ENCODE assay signal across 24 mouse cellular contexts in the genomic region with DNA sequence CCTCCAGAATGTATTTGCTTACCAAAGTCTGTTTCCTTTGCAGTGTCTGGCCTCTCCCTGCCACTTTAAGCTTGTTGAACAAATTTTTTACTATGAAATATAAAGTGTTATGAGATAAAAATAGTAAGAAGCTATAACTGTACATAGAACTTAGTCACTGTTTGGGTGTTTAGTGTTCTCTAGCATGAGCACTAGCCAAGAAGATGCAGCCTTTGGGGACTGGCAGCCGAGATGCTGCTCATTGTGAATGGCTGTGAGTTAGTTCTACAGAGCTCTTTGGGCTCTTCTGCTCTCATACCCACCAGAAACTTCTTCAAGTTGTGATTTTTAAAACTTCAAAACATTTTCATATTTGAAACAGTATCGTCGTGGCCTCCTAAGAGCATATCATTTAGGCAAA.
DNase-seq lines count a peak whose midpoint lies in the region; ATAC-seq and TF ChIP-seq lines count a peak whose summit lies in the region.
"Had no signal": no experiment of that assay in that cellular context is flagged by ENCODE, and none has a peak within 500 bp of the region (broad histone marks: within the 10 kb centered on the region; RNA-seq: fewer than 3 reads in every experiment).

No protein-coding gene starts in this region.

- TF ChIP-seq EP300 in lung, postnatal 0 days (IDR thresholded peaks at IDR 0.05), result no peak

- H3K27me3 ChIP-seq in lung, embryonic 14.5 days (ENCODE audit: insufficient read depth, low read length), result no peaks in the 10 kb centered on the region
- no peaks in the 10 kb centered on the region for H3K27me3 ChIP-seq in lung, postnatal 0 days (replicated peaks; ENCODE audit: insufficient read depth, low read length)
- H3K27me3 ChIP-seq: CH12.LX; forebrain, embryonic 13.5 days; hindbrain, embryonic 12.5 days; hindbrain, embryonic 15.5 days; Patski had no signal

- peaks cover 13% of the 10 kb centered on the region; the same call in 1 of the 2 replicates for H3K4me1 ChIP-seq in lung, embryonic 14.5 days (ENCODE audit: insufficient read depth)
- no peaks in the 10 kb centered on the region; the same call in 1 of the 2 replicates for H3K4me1 ChIP-seq in lung, postnatal 0 days (ENCODE audit: insufficient read depth, low read depth, low read length)
- H3K4me1 ChIP-seq: forebrain, embryonic 10.5 days; forebrain, embryonic 13.5 days; hindbrain, embryonic 12.5 days; hindbrain, embryonic 15.5 days had no signal

- no peak for DNase-seq in frontal cortex, postnatal 36 days (ENCODE audit: low spot score in 2 of 2)
- peak; percentile 37 for DNase-seq in lung, embryonic 14.5 days
- no peak for DNase-seq in lung, adult 18-20 months
- peak; percentile 31 for DNase-seq in lung, postnatal 0 days (ENCODE audit: low spot score)
- no peak for DNase-seq in lung, postnatal 10 days
- no peak for DNase-seq in thymus, postnatal 4 days
- DNase-seq: adrenal gland, postnatal 10 days; adrenal gland, postnatal 36 days; B cell, adult 2 months; cerebellum, adult 11 months; cerebellum, adult 8-10 months; cerebellum, postnatal 14 days; gastrocnemius, postnatal 25 days; heart, adult 2 months had no signal

- no peaks in the 10 kb centered on the region for H3K9me3 ChIP-seq in lung, embryonic 14.5 days (ENCODE audit: low read depth, low read length)
- no peaks in the 10 kb centered on the region for H3K9me3 ChIP-seq in lung, postnatal 0 days (ENCODE audit: low read length)
- H3K9me3 ChIP-seq: forebrain, embryonic 13.5 days; hindbrain, embryonic 12.5 days; hindbrain, embryonic 15.5 days had no signal

- no peak overlapping the region for H3K9ac ChIP-seq in lung, embryonic 14.5 days
- H3K9ac ChIP-seq in lung, postnatal 0 days (replicated peaks; ENCODE audit: low read depth), result no peak overlapping the region
- H3K9ac ChIP-seq: forebrain, embryonic 13.5 days; hindbrain, embryonic 12.5 days; hindbrain, embryonic 15.5 days had no signal

- H3K36me3 ChIP-seq in lung, embryonic 14.5 days (ENCODE audit: insufficient read depth), result no peaks in the 10 kb centered on the region
- H3K36me3 ChIP-seq in lung, postnatal 0 days (ENCODE audit: insufficient read depth, low read length), result no peaks in the 10 kb centered on the region
- H3K36me3 ChIP-seq: G1E; hindbrain, embryonic 15.5 days had no signal

- WGBS in lung, embryonic 14.5 days, result 57% methylated on average over 3 of the region's 3 CpGs
- WGBS in lung, postnatal 0 days, result 44% methylated on average over 3 of the region's 3 CpGs

- TF ChIP-seq CTCF in lung, embryonic 14.5 days (IDR thresholded peaks at IDR 0.05; ENCODE audit: low read depth), result no peak
- no peak for TF ChIP-seq CTCF in lung, postnatal 0 days (IDR thresholded peaks at IDR 0.05)

- peak overlapping the region; percentile 40; the same call in 1 of the 2 replicates for H3K27ac ChIP-seq in lung, embryonic 14.5 days (ENCODE audit: low read depth)
- H3K27ac ChIP-seq in lung, postnatal 0 days (ENCODE audit: low read length), result no peak overlapping the region
- H3K27ac ChIP-seq: forebrain, embryonic 10.5 days; forebrain, embryonic 13.5 days; heart, adult 2 months; hindbrain, embryonic 12.5 days; hindbrain, embryonic 15.5 days had no signal

- H3K4me2 ChIP-seq in lung, embryonic 14.5 days, result no peak overlapping the region
- no peak overlapping the region for H3K4me2 ChIP-seq in lung, postnatal 0 days (replicated peaks; ENCODE audit: low read depth, low read length)
- H3K4me2 ChIP-seq: forebrain, embryonic 13.5 days; heart, embryonic 11.5 days; hindbrain, embryonic 12.5 days; hindbrain, embryonic 15.5 days had no signal

- peak; percentile 83 for ATAC-seq in frontal cortex, adult (ENCODE audit: low TSS enrichment)
- 0 out of 2 replicates have a peak, but pooled peaks have one; percentile 26 for ATAC-seq in lung, embryonic 14.5 days (ENCODE audit: insufficient read depth)
- 0 out of 2 replicates have a peak, but pooled peaks have one; percentile 17 for ATAC-seq in lung, postnatal 0 days
- ATAC-seq: forebrain, embryonic 13.5 days; forebrain, embryonic 16.5 days; Patski had no signal

- no peak overlapping the region for H3K4me3 ChIP-seq in lung, embryonic 14.5 days (ENCODE audit: low read depth, low read length)
- H3K4me3 ChIP-seq in lung, postnatal 0 days (ENCODE audit: low read depth, low read length), result no peak overlapping the region
- H3K4me3 ChIP-seq: forebrain, embryonic 10.5 days; forebrain, embryonic 13.5 days; heart, adult 2 months; hindbrain, embryonic 12.5 days; hindbrain, embryonic 15.5 days had no signal

Comparison
In these comparisons a context has a peak if more than half of its experiments do, and no peak if none do; other contexts are left out.
1. DNase-seq: peak in lung, embryonic 14.5 days (single experiment) and lung, postnatal 0 days (single experiment); none in frontal cortex, postnatal 36 days (0 of 2), lung, adult 18-20 months (0 of 2), lung, postnatal 10 days (single experiment) and thymus, postnatal 4 days (single experiment).
2. ATAC-seq: peak in every context shown above with its lines; median percentile 83 in frontal cortex, adult; 26 in lung, embryonic 14.5 days; 17 in lung, postnatal 0 days.